Mouse (Mus musculus): Measurements from ENCODE around the gene Wdr89.

- TF ChIP-seq CTCF (IDR thresholded peaks at IDR 0.05; ENCODE audit: control insufficient read depth, insufficient read depth, insufficient read length): no peak
- no peak for TF ChIP-seq CEBPB (IDR thresholded peaks at IDR 0.05; ENCODE audit: low read depth)
- TF ChIP-seq MAX (IDR thresholded peaks at IDR 0.05): no peak
- TF ChIP-seq MYOD1 (IDR thresholded peaks at IDR 0.05; ENCODE audit: control insufficient read depth, insufficient read length, low read depth): no peak
- no peak for TF ChIP-seq MYOG (IDR thresholded peaks at IDR 0.05; ENCODE audit: control insufficient read depth, extremely low read depth, insufficient read length)
- TF ChIP-seq USF1 (IDR thresholded peaks at IDR 0.05; ENCODE audit: low read depth): no peak
- TF ChIP-seq FOSL1 (IDR thresholded peaks at IDR 0.05; ENCODE audit: insufficient read depth, low read length, poor library complexity, severe bottlenecking): no peak
Observed at GRCm38 (mm10) chr12:75706670-75707069, 37.3 kb upstream of the Wdr89 start.
